Comparison of ENCODE assay signal across 18 mouse cellular contexts in genomic region chr4:119589423-119589822, GRCm38 (mm10). TPM values are rescaled to one million over a fixed set of nuclear protein-coding genes. Genes with fewer than 3 reads are reported as not detected.
"Had no signal": no experiment of that assay in that cellular context is flagged by ENCODE, and none has a peak within 500 bp of the region (broad histone marks: within the 10 kb centered on the region; RNA-seq: fewer than 3 reads in every experiment).

No protein-coding gene starts in this region.

- H3K27me3 ChIP-seq: kidney, embryonic 15.5 days; limb, embryonic 15.5 days; midbrain, embryonic 13.5 days had no signal

- ATAC-seq: midbrain, embryonic 13.5 days had no signal

- DNase-seq: layer of hippocampus, adult 9-11 months; layer of hippocampus, postnatal 36 days; lung, adult 18-20 months; right cerebral cortex, adult 18-20 months; right cerebral cortex, postnatal 25 days; spleen, adult 18-20 months; thymus, adult 18-20 months; thymus, postnatal 14 days had no signal

- H3K9ac ChIP-seq: kidney, embryonic 15.5 days; limb, embryonic 15.5 days; liver, embryonic 14.5 days; midbrain, embryonic 13.5 days had no signal

- H3K4me2 ChIP-seq: kidney, embryonic 15.5 days; limb, embryonic 15.5 days; midbrain, embryonic 13.5 days had no signal

- H3K4me3 ChIP-seq: kidney, embryonic 15.5 days; limb, embryonic 15.5 days; midbrain, embryonic 13.5 days had no signal

- H3K27ac ChIP-seq: kidney, embryonic 15.5 days; limb, embryonic 15.5 days; liver, embryonic 14.5 days; midbrain, embryonic 13.5 days had no signal

- H3K9me3 ChIP-seq: kidney, embryonic 15.5 days; limb, embryonic 15.5 days; midbrain, embryonic 13.5 days had no signal

- H3K4me1 ChIP-seq: limb, embryonic 15.5 days had no signal

RNA-seq across cellular contexts. Expression of gene Guca2a, which starts 48.1 kb away (rescaled TPM):
- total RNA-seq: layer of hippocampus, adult 18-20 months; layer of hippocampus, postnatal 36 days; left cerebral cortex, postnatal 25 days; midbrain, postnatal 0 days had no signal
- polyA plus RNA-seq: limb, embryonic 11.5 days; limb, embryonic 15.5 days; liver, embryonic 14.5 days; midbrain, embryonic 13.5 days; midbrain, postnatal 0 days; neural tube, embryonic 14.5 days; stomach, embryonic 14.5 days had no signal
